Mouse (Mus musculus) adrenal gland, adult (tissue): ENCODE measurements at regions not wholly inside any gene's neighbourhood (a gene's known extent, or its start where the extent isn't known, plus 50 kb on each side); places are given as distances from the start of the nearest gene placed in this dataset.
A peak's percentile ranks its signal among the peaks of the same experiment; 100 is the strongest.

ENCODE experiments used
- DNase-seq, 2 experiments: peaks; one replicate each; pipeline ENCODE4 v3.0.0; 2022 to 2023; ENCODE audit warnings: low spot score in 1 of 2; ENCODE audit not compliant: inconsistent age in 2 of 2

- DNase-seq = peak; percentile 47 to 51
Measured at GRCm38 (mm10) chr6:126588761-126589160, 53.5 kb upstream of the Kcna5 start.

DNA sequence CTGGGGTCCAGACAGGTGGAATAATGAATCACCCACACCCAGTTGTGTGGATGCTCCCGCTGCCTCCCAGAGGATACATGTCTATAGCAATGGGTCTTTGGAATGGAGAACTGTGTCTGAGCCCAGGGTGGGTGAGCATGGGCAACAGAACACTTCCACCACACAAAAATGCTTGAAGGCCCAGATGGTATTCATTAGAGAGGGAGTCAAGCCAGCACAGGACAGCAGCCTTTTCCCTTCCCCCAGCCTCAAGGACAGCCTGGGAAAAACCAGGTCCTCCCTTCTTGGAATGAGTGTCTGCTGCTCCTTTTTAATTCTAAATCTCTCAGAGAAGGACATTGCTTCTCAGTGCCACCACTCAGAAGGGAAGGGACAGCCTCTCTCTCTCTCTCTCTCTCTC, 52.3 kb upstream of the Kcna5 start:
- DNase-seq = no peak

DNA sequence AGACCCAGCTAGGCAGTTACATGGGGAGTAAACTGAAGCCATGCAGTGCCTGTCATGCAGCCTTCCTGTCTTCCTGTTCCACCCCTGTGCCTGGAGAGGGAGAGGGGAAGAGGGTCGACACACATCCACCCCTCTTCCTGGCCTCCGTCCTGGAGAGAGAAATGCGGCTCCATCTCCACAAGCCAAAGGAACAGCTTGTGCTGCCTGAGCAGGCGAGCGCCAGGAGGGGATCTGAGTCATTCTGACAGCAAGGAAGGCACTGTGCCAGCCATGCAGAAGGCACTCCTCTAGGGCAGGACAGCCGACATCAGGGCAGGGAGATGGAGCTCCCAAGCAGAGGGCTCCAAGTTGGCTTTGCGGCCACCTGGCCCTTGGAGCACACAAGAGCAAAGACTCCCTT, 50.6 kb upstream of the Kcna5 start:
- DNase-seq = peak; percentile 85 to 91
